Mouse (Mus musculus) embryonic facial prominence, embryonic 11.5 days (tissue): ENCODE measurements around the gene Fxyd1. TPM values are rescaled to one million over a fixed set of nuclear protein-coding genes. Genes with fewer than 3 reads are reported as not detected.

Source experiments
- ATAC-seq: fragments of 200-750 bp; cut with Nextera tagmentation; replicated peaks from 2 replicates; pipeline ENCODE4 v1.8.0; 2017; ENCODE audit warnings: low read depth; ENCODE audit not compliant: insufficient number of reproducible peaks, low FRiP score, low TSS enrichment
- DNase-seq: peaks from one replicate; pipeline ENCODE4 v3.0.0-alpha.2; 2015; ENCODE audit warnings: low spot score
- H3K27ac ChIP-seq: fragments of 300-500 bp; sonication (generic); replicated peaks from 2 replicates; pipeline ENCODE4 v1.5.1; 2014; ENCODE audit warnings: mild to moderate bottlenecking, low read depth, low read length, control low read depth
- H3K27me3 ChIP-seq: fragments of 300-500 bp; sonication (generic); 2 replicates; pipeline ENCODE4 v1.6.1; 2014; ENCODE audit warnings: mild to moderate bottlenecking, low read length, moderate library complexity, mixed read lengths; ENCODE audit not compliant: control insufficient read depth, insufficient read depth
- H3K36me3 ChIP-seq: fragments of 300-500 bp; sonication (generic); replicated peaks from 2 replicates; pipeline ENCODE4 v1.6.1; 2014; ENCODE audit warnings: low read depth, mild to moderate bottlenecking, low read length, moderate library complexity, mixed read lengths; ENCODE audit not compliant: control insufficient read depth, insufficient read depth
- H3K4me1 ChIP-seq: fragments of 300-500 bp; sonication (generic); 2 replicates; pipeline ENCODE4 v1.6.1; 2014; ENCODE audit warnings: low read length, mixed read lengths; ENCODE audit not compliant: control insufficient read depth, insufficient read depth
- H3K4me2 ChIP-seq: fragments of 300-500 bp; sonication (generic); 2 replicates; pipeline ENCODE4 v1.6.1; 2014; ENCODE audit warnings: low read depth, mild to moderate bottlenecking, control low read depth, low read length, moderate library complexity
- H3K4me3 ChIP-seq: fragments of 300-500 bp; sonication (generic); 2 replicates; pipeline ENCODE4 v1.5.1; 2014; ENCODE audit warnings: low read depth, low read length, control low read depth
- H3K9ac ChIP-seq: fragments of 300-500 bp; sonication (generic); replicated peaks from 2 replicates; pipeline ENCODE4 v1.6.1; 2014; ENCODE audit warnings: mild to moderate bottlenecking, control low read depth, low read length
- H3K9me3 ChIP-seq: fragments of 300-500 bp; sonication (generic); replicated peaks from 2 replicates; pipeline ENCODE4 v1.6.1; 2016; ENCODE audit warnings: mild to moderate bottlenecking, low read length, inconsistent platforms, mixed read lengths; ENCODE audit not compliant: control insufficient read depth
- WGBS: fragments of 180-500 bp; shearing (Covaris S2); extraction: QIAGEN DNeasy Blood & Tissue Kit; methylation state at CpG from one replicate; pipeline ENCODE4 v1.1.7; 2014; 5-methylcytosine and 5-hydroxymethylcytosine counted together
- polyA plus RNA-seq: library from polyadenylated mRNA; unstranded; fragments of >200 nt; fragmentation: Nextera tagmentation; extraction: Ambion mirVana; gene quantifications from 2 replicates; pipeline ENCODE4 v1.2.1, GENCODE M21; 2014

Fxyd1 gene
- polyA plus RNA-seq, 1 experiment from 2014 or later: 12.0 TPM

GRCm38 (mm10) chr7:31082831-31083588, 26.0 kb upstream of the Fxyd1 start:
- no peaks in the 10 kb centered on the region for H3K36me3 ChIP-seq
- no peak overlapping the region for H3K4me3 ChIP-seq
- WGBS: 47% methylated on average over 14 of the region's 14 CpGs
- H3K27ac ChIP-seq: no peak overlapping the region
- no peaks in the 10 kb centered on the region for H3K9me3 ChIP-seq
- H3K4me2 ChIP-seq: no peak overlapping the region
- ATAC-seq (no peak), DNase-seq (no peak)
- H3K27me3 ChIP-seq: no peaks in the 10 kb centered on the region
- no peak overlapping the region for H3K9ac ChIP-seq
- no peaks in the 10 kb centered on the region; the same call in 1 of the 2 replicates for H3K4me1 ChIP-seq

- Histone ChIP-seq H3K27ac (no peak overlapping the region), H3K4me3 (no peak overlapping the region), H3K9me3 (no peaks in the 10 kb centered on the region), H3K4me2 (no peak overlapping the region), H3K27me3 (no peaks in the 10 kb centered on the region), H3K4me1 (no peaks in the 10 kb centered on the region; the same call in 1 of the 2 replicates), H3K9ac (no peak overlapping the region), H3K36me3 (no peaks in the 10 kb centered on the region)
- ATAC-seq: no peak
- DNase-seq: no peak
Observed at GRCm38 (mm10) chr7:31082106-31082505, 25.1 kb upstream of the Fxyd1 start.

GRCm38 (mm10) chr7:31081106-31081505, 24.1 kb upstream of the Fxyd1 start:
- no peak overlapping the region for H3K4me2 ChIP-seq
- H3K9me3 ChIP-seq: no peaks in the 10 kb centered on the region
- ATAC-seq (no peak), DNase-seq (no peak)
- WGBS: 21% methylated on average over 1 of the region's 1 CpGs
- H3K27me3 ChIP-seq: no peaks in the 10 kb centered on the region
- H3K4me1 ChIP-seq: no peaks in the 10 kb centered on the region; the same call in 1 of the 2 replicates
- H3K36me3 ChIP-seq: no peaks in the 10 kb centered on the region
- no peak overlapping the region for H3K27ac ChIP-seq
- no peak overlapping the region for H3K9ac ChIP-seq
- H3K4me3 ChIP-seq: no peak overlapping the region

GRCm38 (mm10) chr7:31080611-31081010, 23.6 kb upstream of the Fxyd1 start:
- Histone ChIP-seq H3K4me1 (no peaks in the 10 kb centered on the region; the same call in 1 of the 2 replicates), H3K9me3 (no peaks in the 10 kb centered on the region), H3K27ac (no peak overlapping the region), H3K9ac (no peak overlapping the region), H3K27me3 (no peaks in the 10 kb centered on the region), H3K4me2 (no peak overlapping the region), H3K36me3 (no peaks in the 10 kb centered on the region), H3K4me3 (no peak overlapping the region)
- WGBS: 27% methylated on average over 3 of the region's 3 CpGs
- ATAC-seq (no peak), DNase-seq (no peak)

GRCm38 (mm10) chr7:31079670-31080069, 22.7 kb upstream of the Fxyd1 start:
- H3K4me2 ChIP-seq: no peak overlapping the region
- no peak overlapping the region for H3K27ac ChIP-seq
- H3K4me1 ChIP-seq: no peaks in the 10 kb centered on the region; the same call in 1 of the 2 replicates
- WGBS: 94% methylated on average over 8 of the region's 8 CpGs
- no peaks in the 10 kb centered on the region for H3K27me3 ChIP-seq
- ATAC-seq (no peak), DNase-seq (no peak)
- no peak overlapping the region for H3K4me3 ChIP-seq
- no peaks in the 10 kb centered on the region for H3K36me3 ChIP-seq
- H3K9ac ChIP-seq: no peak overlapping the region
- H3K9me3 ChIP-seq: no peaks in the 10 kb centered on the region

GRCm38 (mm10) chr7:31077885-31078445, 21.0 kb upstream of the Fxyd1 start:
- 30% methylated on average over 5 of the region's 5 CpGs for WGBS
- Histone ChIP-seq H3K4me3 (no peak overlapping the region), H3K9me3 (no peaks in the 10 kb centered on the region), H3K27ac (no peak overlapping the region), H3K9ac (no peak overlapping the region), H3K27me3 (no peaks in the 10 kb centered on the region), H3K4me1 (no peaks in the 10 kb centered on the region; the same call in 1 of the 2 replicates), H3K36me3 (no peaks in the 10 kb centered on the region), H3K4me2 (no peak overlapping the region)
- ATAC-seq (no peak; the same call in 1 of the 2 replicates), DNase-seq (peak; percentile 78)

GRCm38 (mm10) chr7:31077470-31077869, 20.5 kb upstream of the Fxyd1 start:
- DNase-seq (no peak), ATAC-seq (peak; percentile 41; the same call in 1 of the 2 replicates)
- Histone ChIP-seq H3K36me3 (no peaks in the 10 kb centered on the region), H3K9me3 (no peaks in the 10 kb centered on the region), H3K4me1 (no peaks in the 10 kb centered on the region), H3K4me2 (no peak overlapping the region), H3K9ac (no peak overlapping the region), H3K27me3 (no peaks in the 10 kb centered on the region), H3K4me3 (no peak overlapping the region), H3K27ac (no peak overlapping the region)
- 17% methylated on average over 6 of the region's 6 CpGs for WGBS

- Histone ChIP-seq H3K27me3 (no peaks in the 10 kb centered on the region), H3K27ac (no peak within 1 kb of the TSS), H3K4me1 (no peaks in the 10 kb centered on the region), H3K4me2 (no peak within 1 kb of the TSS), H3K9ac (no peak within 1 kb of the TSS), H3K4me3 (no peak within 1 kb of the TSS), H3K9me3 (no peaks in the 10 kb centered on the region), H3K36me3 (no peaks in the 10 kb centered on the region)
- no peak for DNase-seq
- no peak for ATAC-seq
- WGBS: 39% methylated on average over 5 of the region's 5 CpGs
Observed at GRCm38 (mm10) chr7:31076492-31076891, 19.5 kb upstream of the Fxyd1 start, which contains the start of gene Fxyd3. Gene Fxyd3 (minus strand): TSS chr7:31076704.
